Mouse (Mus musculus): Measurements from ENCODE around the gene Slc38a4. TPM values are rescaled to one million over a fixed set of nuclear protein-coding genes. Genes with fewer than 3 reads are reported as not detected.
A peak's percentile ranks its signal among the peaks of the same experiment; 100 is the strongest.

Slc38a4 gene
- polyA plus RNA-seq, 1 experiment from 2014 or later = 56.1 TPM

DNA sequence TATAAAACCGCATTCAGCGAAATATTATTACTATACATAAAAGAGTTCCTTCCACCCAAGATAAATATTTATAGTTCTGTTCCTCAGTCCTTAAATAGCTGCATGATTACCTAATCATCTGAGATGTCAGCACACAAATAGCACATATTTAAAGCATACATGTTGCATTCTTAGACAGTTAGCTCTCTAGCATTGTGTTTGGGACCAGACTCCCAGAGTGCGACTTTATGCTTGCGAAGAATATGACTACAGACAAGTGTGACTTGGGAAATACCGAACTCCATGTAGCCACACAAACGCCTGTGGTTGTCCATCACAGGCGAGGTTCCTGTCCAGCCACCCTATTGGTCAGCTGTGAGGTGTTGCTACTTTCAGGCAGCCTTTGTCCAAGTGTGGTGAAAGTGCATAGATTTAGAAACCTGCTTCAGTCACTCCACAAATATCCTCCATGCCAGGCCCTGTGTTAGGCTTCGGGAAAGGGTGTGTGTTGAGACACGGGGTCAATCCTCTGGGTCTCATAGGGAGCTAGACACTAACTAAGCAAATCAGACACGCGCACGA is 40.6 kb downstream of the Slc38a4 start:
- H3K9ac ChIP-seq = no peak overlapping the region
- H3K27ac ChIP-seq (replicated peaks) = no peak overlapping the region
- H3K36me3 ChIP-seq = no peaks in the 10 kb centered on the region; the same call in 1 of the 2 replicates
- no peak overlapping the region for H3K4me3 ChIP-seq (replicated peaks)
- WGBS = 88% methylated on average over 12 of the region's 12 CpGs
- H3K4me2 ChIP-seq (replicated peaks) = no peak overlapping the region
- no peaks in the 10 kb centered on the region for H3K4me1 ChIP-seq
- H3K27me3 ChIP-seq = no peaks in the 10 kb centered on the region
- H3K9me3 ChIP-seq (replicated peaks) = no peaks in the 10 kb centered on the region
- no peak for ATAC-seq (ENCODE audit: insufficient number of reproducible peaks, low FRiP score, low TSS enrichment, low read depth)

DNA sequence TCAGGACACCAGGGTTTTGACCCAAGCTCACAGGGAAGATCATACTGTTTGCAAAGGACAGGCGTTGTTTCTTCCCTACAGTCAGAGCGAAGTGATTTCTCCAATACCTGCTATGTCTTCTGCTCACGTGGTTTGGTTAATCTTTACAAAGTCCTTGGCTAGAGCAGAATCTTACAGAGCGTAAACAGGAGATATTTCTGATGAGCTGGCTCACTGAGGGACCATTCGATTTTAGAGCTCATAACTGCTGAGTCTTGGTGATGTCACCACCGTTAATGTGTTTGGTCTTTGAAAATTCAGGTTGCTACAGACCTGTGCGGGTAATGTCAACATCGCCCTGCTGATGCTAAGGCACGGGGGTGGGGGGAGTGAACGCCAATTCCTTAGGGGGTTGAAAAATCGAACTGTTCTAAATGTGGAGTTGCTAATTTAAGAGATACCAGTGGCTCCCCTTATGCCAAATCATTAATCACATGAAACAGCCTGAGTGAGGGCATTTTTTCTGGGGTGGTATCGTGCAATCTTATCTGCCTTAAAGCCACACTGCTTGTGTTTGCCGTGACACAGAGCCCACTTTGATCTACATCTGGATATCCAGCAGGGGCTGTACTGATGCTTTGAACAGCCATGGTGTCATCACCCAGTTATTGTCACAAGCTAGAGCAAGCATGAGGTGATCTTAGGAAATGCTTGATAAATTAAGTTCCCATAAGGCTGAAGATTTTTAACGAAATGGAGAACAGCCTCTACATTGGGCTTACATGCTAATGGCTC is 44.0 kb downstream of the Slc38a4 start:
- no peaks in the 10 kb centered on the region for H3K27me3 ChIP-seq
- no peak overlapping the region for H3K9ac ChIP-seq
- H3K36me3 ChIP-seq = peaks cover 4% of the 10 kb centered on the region; the same call in 1 of the 2 replicates
- WGBS = 87% methylated on average over 14 of the region's 14 CpGs
- H3K4me2 ChIP-seq (replicated peaks) = no peak overlapping the region
- no peak overlapping the region for H3K27ac ChIP-seq (replicated peaks)
- no peak for ATAC-seq (ENCODE audit: insufficient number of reproducible peaks, low FRiP score, low TSS enrichment, low read depth)
- H3K4me1 ChIP-seq = no peaks in the 10 kb centered on the region
- no peaks in the 10 kb centered on the region for H3K9me3 ChIP-seq (replicated peaks)
- no peak overlapping the region for H3K4me3 ChIP-seq (replicated peaks)

DNA sequence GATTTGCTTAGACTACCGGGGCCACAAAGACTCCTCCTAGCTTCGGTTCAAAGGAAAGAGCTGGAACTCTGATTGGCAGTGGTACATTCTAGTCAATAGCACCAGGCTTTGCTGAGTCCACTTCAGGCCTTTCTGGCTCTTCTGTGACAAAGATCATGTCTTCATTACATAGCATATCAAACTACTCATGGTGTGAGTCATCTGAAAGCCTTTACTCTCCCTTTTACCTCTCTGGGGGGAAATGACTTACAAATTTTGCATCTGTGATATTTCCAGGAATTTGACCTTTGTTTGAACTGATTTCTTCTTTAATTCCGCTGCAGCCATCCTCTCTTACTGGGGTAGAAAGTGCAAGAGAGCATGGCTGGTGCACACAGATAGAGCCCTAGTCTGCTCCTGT is 46.5 kb downstream of the Slc38a4 start:
- ATAC-seq (ENCODE audit: insufficient number of reproducible peaks, low FRiP score, low TSS enrichment, low read depth) = no peak
- Histone ChIP-seq H3K27me3 (no peaks in the 10 kb centered on the region), H3K9ac (no peak overlapping the region), H3K9me3 (replicated peaks) (no peaks in the 10 kb centered on the region), H3K36me3 (peaks cover 4% of the 10 kb centered on the region; the same call in 1 of the 2 replicates), H3K4me2 (replicated peaks) (no peak overlapping the region), H3K4me3 (replicated peaks) (no peak overlapping the region), H3K27ac (replicated peaks) (no peak overlapping the region), H3K4me1 (0 out of 2 replicates have a peak, but pooled peaks cover 4% of the 10 kb centered on the region)
- 77% methylated on average over 3 of the region's 3 CpGs for WGBS

DNA sequence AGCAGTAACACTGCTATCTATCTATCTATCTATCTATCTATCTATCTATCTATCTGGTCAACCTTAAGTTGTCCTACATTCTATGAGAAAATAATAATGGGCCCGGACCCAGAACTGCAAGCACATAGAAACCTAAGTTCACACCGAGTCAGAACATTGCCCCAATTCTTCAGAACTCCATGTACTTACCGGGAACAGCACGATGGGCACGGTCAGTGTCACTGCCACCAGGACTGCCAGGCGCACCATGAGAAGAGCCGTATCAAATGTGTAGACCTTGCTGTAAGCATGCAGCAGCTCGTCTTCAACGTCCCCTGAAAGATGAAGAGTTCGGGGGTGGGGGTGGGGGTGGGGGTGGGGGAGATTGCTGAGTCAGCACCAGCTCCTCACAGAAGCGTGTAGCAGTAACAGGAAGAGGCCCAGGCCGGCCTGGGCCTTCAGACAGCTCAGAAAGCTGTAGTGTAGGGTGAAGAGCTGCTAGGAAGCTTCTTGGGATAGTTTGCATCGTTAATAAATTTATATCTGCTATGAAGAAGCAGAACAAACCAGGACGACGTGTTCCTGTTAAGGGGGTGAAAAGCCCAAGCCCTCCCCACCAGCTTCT is 50.0 kb downstream of the Slc38a4 start:
- no peak overlapping the region for H3K4me3 ChIP-seq (replicated peaks)
- peaks cover 32% of the 10 kb centered on the region for H3K4me1 ChIP-seq
- H3K9me3 ChIP-seq (replicated peaks) = no peaks in the 10 kb centered on the region
- ATAC-seq (ENCODE audit: insufficient number of reproducible peaks, low FRiP score, low TSS enrichment, low read depth) = no peak
- no peak overlapping the region for H3K4me2 ChIP-seq (replicated peaks)
- 84% methylated on average over 15 of the region's 15 CpGs for WGBS
- H3K27me3 ChIP-seq = no peaks in the 10 kb centered on the region
- no peak overlapping the region for H3K27ac ChIP-seq (replicated peaks)
- peaks cover 4% of the 10 kb centered on the region; the same call in 1 of the 2 replicates for H3K36me3 ChIP-seq
- H3K9ac ChIP-seq = no peak overlapping the region

DNA sequence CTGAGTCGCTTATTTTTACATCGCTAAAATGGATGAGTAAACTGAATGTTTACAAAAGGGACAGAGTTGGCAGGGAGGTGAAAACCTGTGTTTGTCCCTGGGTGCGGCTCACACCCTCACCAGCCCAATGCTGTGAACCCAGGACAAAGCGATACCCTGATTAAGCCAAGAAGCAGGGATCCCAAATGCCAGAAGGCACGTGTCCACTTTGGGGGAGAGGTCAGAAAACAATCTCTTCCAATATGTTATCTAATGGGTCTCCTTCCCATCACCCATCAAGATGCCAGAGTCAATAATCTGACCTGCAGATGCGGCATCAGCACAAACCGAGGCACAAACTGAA is 51.3 kb downstream of the Slc38a4 start:
- ATAC-seq (ENCODE audit: insufficient number of reproducible peaks, low FRiP score, low TSS enrichment, low read depth) = no peak
- Histone ChIP-seq H3K9me3 (replicated peaks) (no peaks in the 10 kb centered on the region), H3K36me3 (peaks cover 4% of the 10 kb centered on the region; the same call in 1 of the 2 replicates), H3K27ac (replicated peaks) (peak overlapping the region; percentile 45), H3K9ac (no peak overlapping the region), H3K4me2 (replicated peaks) (no peak overlapping the region), H3K4me3 (replicated peaks) (no peak overlapping the region), H3K4me1 (peaks cover 43% of the 10 kb centered on the region), H3K27me3 (no peaks in the 10 kb centered on the region)
- 76% methylated on average over 7 of the region's 7 CpGs for WGBS

DNA sequence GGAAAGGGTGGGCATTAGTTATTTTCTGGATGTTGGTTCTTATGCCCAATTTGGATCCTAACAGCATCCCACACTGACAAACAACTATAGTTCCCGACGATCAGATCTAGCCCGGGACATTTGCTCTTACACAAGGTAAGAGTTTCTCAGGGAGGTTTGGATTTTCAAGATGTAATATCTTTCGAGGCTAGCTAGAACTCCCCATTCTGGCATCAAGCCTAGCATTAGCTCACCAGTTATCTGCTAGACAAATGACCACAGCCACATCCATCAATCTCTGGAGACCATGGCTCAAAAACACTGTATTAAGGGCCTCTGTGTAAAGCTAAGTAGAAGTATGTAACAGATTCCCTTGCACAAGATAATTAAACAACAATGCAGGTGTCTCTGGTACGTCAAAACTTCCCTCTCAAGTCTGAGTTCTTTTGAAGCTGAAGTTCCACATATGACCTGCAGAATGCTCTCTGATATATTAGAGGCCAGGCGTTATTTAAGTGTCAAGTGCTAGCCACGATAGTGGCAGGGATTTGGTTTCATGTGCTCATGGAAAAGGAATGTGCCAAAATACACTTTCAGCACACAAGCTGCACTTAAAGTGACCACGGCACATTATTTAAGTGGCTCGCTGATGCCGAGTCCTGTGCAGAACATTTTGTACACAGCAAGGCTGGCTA is 51.8 kb downstream of the Slc38a4 start:
- peaks cover 48% of the 10 kb centered on the region for H3K4me1 ChIP-seq
- WGBS = 45% methylated on average over 10 of the region's 10 CpGs
- H3K9me3 ChIP-seq (replicated peaks) = no peaks in the 10 kb centered on the region
- ATAC-seq (ENCODE audit: insufficient number of reproducible peaks, low FRiP score, low TSS enrichment, low read depth) = no peak
- H3K9ac ChIP-seq = no peak overlapping the region
- 0 out of 2 replicates have a peak, but pooled peaks cover under 1% of the 10 kb centered on the region for H3K36me3 ChIP-seq
- no peaks in the 10 kb centered on the region for H3K27me3 ChIP-seq
- peak overlapping the region; percentile 45 for H3K27ac ChIP-seq (replicated peaks)
- H3K4me2 ChIP-seq (replicated peaks) = no peak overlapping the region
- H3K4me3 ChIP-seq (replicated peaks) = no peak overlapping the region

- peak overlapping the region; percentile 12; the same call in 1 of the 2 replicates for H3K4me3 ChIP-seq (replicated peaks)
These were observed 52.6 kb downstream of the Slc38a4 start for GRCm38 (mm10) chr15:97003186-97003585.

GRCm38 (mm10) chr15:97002752-97003151 is 53.0 kb downstream of the Slc38a4 start:
- Histone ChIP-seq H3K27ac (replicated peaks) (peak overlapping the region; percentile 11; the same call in 1 of the 2 replicates), H3K9me3 (replicated peaks) (no peaks in the 10 kb centered on the region), H3K36me3 (no peaks in the 10 kb centered on the region), H3K27me3 (no peaks in the 10 kb centered on the region), H3K4me1 (peaks cover 48% of the 10 kb centered on the region), H3K4me3 (replicated peaks) (peak overlapping the region; percentile 12; the same call in 1 of the 2 replicates), H3K4me2 (replicated peaks) (0 out of 2 replicates have a peak overlapping the region, but pooled peaks have one; percentile 4), H3K9ac (no peak overlapping the region)
- ATAC-seq (ENCODE audit: insufficient number of reproducible peaks, low FRiP score, low TSS enrichment, low read depth) = no peak
- 65% methylated on average over 12 of the region's 12 CpGs for WGBS

More at GRCm38 (mm10) chr15:97003186-97003585, 52.6 kb downstream of the Slc38a4 start:
- H3K9me3 ChIP-seq (replicated peaks) = no peaks in the 10 kb centered on the region
- no peaks in the 10 kb centered on the region for H3K27me3 ChIP-seq
- H3K36me3 ChIP-seq = no peaks in the 10 kb centered on the region
- 0 out of 2 replicates have a peak overlapping the region, but pooled peaks have one; percentile 4 for H3K4me2 ChIP-seq (replicated peaks)
- WGBS = 71% methylated on average over 6 of the region's 6 CpGs
- peaks cover 48% of the 10 kb centered on the region for H3K4me1 ChIP-seq
- no peak for ATAC-seq (ENCODE audit: insufficient number of reproducible peaks, low FRiP score, low TSS enrichment, low read depth)
- H3K9ac ChIP-seq = no peak overlapping the region
- H3K27ac ChIP-seq (replicated peaks) = peak overlapping the region; percentile 11; the same call in 1 of the 2 replicates

DNA sequence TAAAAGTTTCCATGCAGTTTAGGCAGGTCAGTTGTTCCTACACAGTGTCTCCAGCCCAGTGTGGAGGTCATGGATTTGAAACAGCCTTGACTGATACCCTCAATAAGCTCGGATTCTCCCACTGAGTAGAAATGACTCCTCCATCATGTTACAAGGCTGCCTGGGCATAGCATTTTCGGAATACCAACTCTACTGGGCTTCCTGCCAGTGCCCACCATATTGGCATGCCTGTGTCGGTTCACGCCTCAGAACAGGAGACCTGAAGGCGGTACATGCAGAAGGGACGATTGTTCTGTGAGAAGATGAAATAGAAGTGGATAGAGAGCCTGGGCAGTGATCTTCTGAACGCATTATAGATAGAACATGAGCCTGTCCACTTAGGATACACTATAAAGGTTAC is 53.9 kb downstream of the Slc38a4 start:
- H3K27ac ChIP-seq (replicated peaks) = peak overlapping the region; percentile 90; the same call in 1 of the 2 replicates
- H3K36me3 ChIP-seq = no peaks in the 10 kb centered on the region
- ATAC-seq (ENCODE audit: insufficient number of reproducible peaks, low FRiP score, low TSS enrichment, low read depth) = no peak
- no peaks in the 10 kb centered on the region for H3K9me3 ChIP-seq (replicated peaks)
- WGBS = 58% methylated on average over 7 of the region's 7 CpGs
- no peaks in the 10 kb centered on the region for H3K27me3 ChIP-seq
- H3K4me3 ChIP-seq (replicated peaks) = no peak overlapping the region
- peaks cover 48% of the 10 kb centered on the region for H3K4me1 ChIP-seq
- no peak overlapping the region for H3K9ac ChIP-seq
- no peak overlapping the region for H3K4me2 ChIP-seq (replicated peaks)

DNA sequence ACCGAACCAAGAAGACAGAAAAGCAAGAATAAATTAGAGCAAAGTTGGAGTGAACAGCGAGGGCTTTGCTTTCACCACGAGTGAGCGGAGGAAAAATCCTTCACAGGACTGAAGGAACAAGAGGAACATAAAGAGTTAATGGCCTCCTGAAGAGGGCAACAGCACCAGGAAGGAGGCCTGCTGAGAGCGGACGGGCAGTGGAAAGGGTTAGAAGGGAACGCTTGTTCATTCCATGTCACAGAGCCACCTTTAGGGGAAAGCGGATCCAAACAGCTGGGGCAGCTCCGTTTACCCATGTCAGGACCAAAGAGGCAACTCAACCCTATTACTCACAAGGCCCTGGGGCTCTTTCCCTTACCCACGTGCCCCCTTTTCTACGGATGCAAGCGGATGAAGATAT is 54.3 kb downstream of the Slc38a4 start:
- Histone ChIP-seq H3K27ac (replicated peaks) (peak overlapping the region; percentile 90), H3K36me3 (no peaks in the 10 kb centered on the region), H3K27me3 (no peaks in the 10 kb centered on the region), H3K9me3 (replicated peaks) (no peaks in the 10 kb centered on the region), H3K4me3 (replicated peaks) (no peak overlapping the region), H3K9ac (no peak overlapping the region), H3K4me2 (replicated peaks) (no peak overlapping the region), H3K4me1 (peaks cover 48% of the 10 kb centered on the region)
- WGBS = 39% methylated on average over 12 of the region's 12 CpGs
- ATAC-seq (ENCODE audit: insufficient number of reproducible peaks, low FRiP score, low TSS enrichment, low read depth) = no peak

Measured in embryonic facial prominence, embryonic 15.5 days (tissue).